Mouse (Mus musculus): ENCODE measurements at regions not wholly inside any gene's neighbourhood (a gene's known extent, or its start where the extent isn't known, plus 50 kb on each side); places are given as distances from the start of the nearest gene placed in this dataset.

DNA sequence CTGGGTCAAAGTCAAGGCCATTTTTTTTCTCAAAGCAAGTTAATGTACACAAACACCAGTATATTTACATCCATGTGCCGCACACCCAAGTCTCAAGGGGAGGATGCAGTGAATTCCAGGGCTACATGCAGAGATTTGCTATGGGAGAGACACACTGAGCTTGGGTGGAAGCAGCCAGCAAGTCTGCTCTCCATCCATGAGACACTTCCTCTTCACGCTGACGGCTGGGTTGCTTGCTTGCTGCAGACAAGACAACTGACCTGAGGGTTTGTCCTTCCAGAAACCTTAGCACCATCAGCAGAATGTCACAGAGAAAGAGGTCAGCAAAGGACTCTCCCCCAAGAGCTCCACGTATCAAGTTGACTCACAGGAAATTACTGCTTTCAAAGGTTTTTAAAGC is 169.3 kb upstream of the 4933402D24Rik start:
- TF ChIP-seq HCFC1 (IDR thresholded peaks at IDR 0.05; ENCODE audit: borderline replicate concordance, insufficient read depth, low read length): no peak
- TF ChIP-seq MAFK (IDR thresholded peaks at IDR 0.05; ENCODE audit: insufficient read depth, low read depth, low read length): no peak
- no peak for TF ChIP-seq ZC3H11A (IDR thresholded peaks at IDR 0.05; ENCODE audit: borderline replicate concordance, low read depth, low read length)
- no peak for TF ChIP-seq CHD2 (IDR thresholded peaks at IDR 0.05; ENCODE audit: low read depth, low read length)
- no peak for TF ChIP-seq ZNF384 (IDR thresholded peaks at IDR 0.05; ENCODE audit: low read depth, low read length)
- no peak overlapping the region for H3K9ac ChIP-seq (ENCODE audit: insufficient read depth, low read depth, low read length, poor library complexity, severe bottlenecking)
- in situ Hi-C loops (cut with MboI; ENCODE audit: low sequenced_read_pairs in 2 of 2, unreplicated experiment in 2 of 2): no loop called here
- no peak overlapping the region for H3K27ac ChIP-seq (ENCODE audit: insufficient read depth, low read depth, low read length, poor library complexity, severe bottlenecking)
- no peaks in the 10 kb centered on the region for H3K9me3 ChIP-seq (ENCODE audit: control insufficient read depth, insufficient read depth, low read depth, low read length)
- no peaks in the 10 kb centered on the region for H3K36me3 ChIP-seq (ENCODE audit: control insufficient read depth, insufficient read depth, low read length, poor library complexity, severe bottlenecking)
- DNase-seq (ENCODE audit: low read depth, low spot score): no peak
- H3K4me1 ChIP-seq (ENCODE audit: control insufficient read depth in 2 of 2, insufficient read depth in 2 of 2, low read length in 2 of 2, poor library complexity in 1 of 2): no peaks in the 10 kb centered on the region
- H3K4me3 ChIP-seq (ENCODE audit: insufficient read depth in 1 of 2, low read depth in 1 of 2, low read length in 2 of 2, poor library complexity in 1 of 2, severe bottlenecking in 1 of 2): no peak overlapping the region

DNA sequence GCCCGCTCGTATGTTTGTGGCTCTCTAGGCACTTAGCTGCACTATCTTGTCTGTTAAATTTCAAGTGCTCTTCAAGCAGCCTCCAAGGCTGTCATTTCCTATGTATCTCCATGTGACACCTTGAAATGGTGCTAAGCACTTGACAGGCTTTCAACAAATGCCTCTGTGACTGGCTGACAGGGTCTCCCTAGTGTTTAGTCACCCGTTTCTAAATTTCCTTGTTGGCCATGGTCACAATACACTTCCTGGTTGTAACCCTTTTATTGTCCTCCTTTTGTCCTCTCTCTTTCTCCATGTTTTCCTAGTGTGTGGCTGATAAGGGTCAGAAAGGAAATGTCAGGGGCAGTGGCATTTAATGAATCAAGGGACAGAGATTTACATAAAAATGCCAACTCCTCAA is 168.4 kb upstream of the 4933402D24Rik start:
- H3K4me3 ChIP-seq (ENCODE audit: insufficient read depth in 1 of 2, low read depth in 1 of 2, low read length in 2 of 2, poor library complexity in 1 of 2, severe bottlenecking in 1 of 2): no peak overlapping the region
- no peak for DNase-seq (ENCODE audit: low read depth, low spot score)
- in situ Hi-C loops (cut with MboI; ENCODE audit: low sequenced_read_pairs in 2 of 2, unreplicated experiment in 2 of 2): no loop called here
- no peaks in the 10 kb centered on the region for H3K36me3 ChIP-seq (ENCODE audit: control insufficient read depth, insufficient read depth, low read length, poor library complexity, severe bottlenecking)
- H3K27ac ChIP-seq (ENCODE audit: insufficient read depth, low read depth, low read length, poor library complexity, severe bottlenecking): no peak overlapping the region
- H3K4me1 ChIP-seq (ENCODE audit: control insufficient read depth in 2 of 2, insufficient read depth in 2 of 2, low read length in 2 of 2, poor library complexity in 1 of 2): no peaks in the 10 kb centered on the region
- TF ChIP-seq ZNF384 (IDR thresholded peaks at IDR 0.05; ENCODE audit: low read depth, low read length): no peak
- no peak overlapping the region for H3K9ac ChIP-seq (ENCODE audit: insufficient read depth, low read depth, low read length, poor library complexity, severe bottlenecking)
- H3K9me3 ChIP-seq (ENCODE audit: control insufficient read depth, insufficient read depth, low read depth, low read length): no peaks in the 10 kb centered on the region

DNA sequence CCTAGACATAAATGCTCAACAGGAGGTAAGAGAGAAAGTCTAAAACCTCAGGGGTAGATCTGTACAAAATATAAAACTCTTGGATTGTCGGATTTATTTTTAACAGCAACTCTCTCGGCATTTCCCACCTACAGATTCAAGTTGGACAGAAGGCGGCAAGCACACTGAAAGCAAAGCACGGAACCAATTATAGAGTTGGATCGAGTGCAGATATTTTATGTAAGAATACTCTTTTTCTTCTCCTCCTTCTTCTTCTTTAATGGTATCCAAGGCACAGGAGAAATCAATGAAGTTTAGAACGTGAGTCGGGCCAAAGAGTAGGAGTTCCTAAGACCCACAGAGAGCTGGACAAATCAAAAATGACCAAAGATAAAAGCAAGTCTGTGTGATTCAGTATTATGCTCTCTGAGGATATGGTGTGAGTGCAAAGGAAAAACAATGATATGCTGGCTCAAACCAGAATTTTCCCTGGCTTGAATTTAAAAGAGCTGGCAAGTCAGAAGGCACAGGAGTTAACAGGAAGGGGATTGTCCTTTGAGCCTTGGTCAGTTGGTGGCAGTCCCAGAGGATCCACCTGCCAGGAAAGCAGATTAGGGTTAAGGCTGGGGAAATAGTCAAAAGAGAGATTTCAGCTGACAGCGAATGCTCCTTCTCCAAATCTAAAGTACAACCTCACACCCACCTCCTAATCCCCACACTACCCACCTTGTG is 165.7 kb upstream of the 4933402D24Rik start:
- DNase-seq (ENCODE audit: low read depth, low spot score): no peak
- in situ Hi-C loops (cut with MboI; ENCODE audit: low sequenced_read_pairs in 2 of 2, unreplicated experiment in 2 of 2): no loop called here
- Histone ChIP-seq H3K36me3 (ENCODE audit: control insufficient read depth, insufficient read depth, low read length, poor library complexity, severe bottlenecking) (no peaks in the 10 kb centered on the region), H3K4me1 (ENCODE audit: control insufficient read depth in 2 of 2, insufficient read depth in 2 of 2, low read length in 2 of 2, poor library complexity in 1 of 2) (no peaks in the 10 kb centered on the region), H3K27ac (ENCODE audit: insufficient read depth, low read depth, low read length, poor library complexity, severe bottlenecking) (no peak overlapping the region), H3K9me3 (ENCODE audit: control insufficient read depth, insufficient read depth, low read depth, low read length) (no peaks in the 10 kb centered on the region), H3K4me3 (ENCODE audit: insufficient read depth in 1 of 2, low read depth in 1 of 2, low read length in 2 of 2, poor library complexity in 1 of 2, severe bottlenecking in 1 of 2) (no peak overlapping the region), H3K9ac (ENCODE audit: insufficient read depth, low read depth, low read length, poor library complexity, severe bottlenecking) (no peak overlapping the region)
- no peak for TF ChIP-seq HCFC1 (IDR thresholded peaks at IDR 0.05; ENCODE audit: borderline replicate concordance, insufficient read depth, low read length)

DNA sequence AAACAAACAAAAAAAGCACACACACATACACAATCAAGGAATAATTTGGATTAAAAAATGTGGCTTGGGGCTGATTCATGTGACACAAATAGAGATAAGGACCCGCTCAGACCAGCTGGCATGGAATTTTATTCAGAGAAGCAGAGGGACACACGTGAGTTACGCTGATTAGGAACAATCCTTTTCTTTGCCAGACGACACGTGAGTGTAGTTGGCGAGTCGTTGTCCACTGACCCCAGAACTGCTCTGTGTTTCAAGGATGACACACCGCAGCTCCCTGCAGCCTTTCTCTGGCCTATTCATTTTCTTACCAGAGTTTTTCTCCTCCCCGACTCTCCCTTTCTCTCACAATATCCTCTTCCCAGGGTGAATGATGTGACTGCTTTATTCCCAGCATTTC is 163.4 kb upstream of the 4933402D24Rik start:
- no peaks in the 10 kb centered on the region for H3K9me3 ChIP-seq (ENCODE audit: control insufficient read depth, insufficient read depth, low read depth, low read length)
- H3K4me3 ChIP-seq (ENCODE audit: insufficient read depth in 1 of 2, low read depth in 1 of 2, low read length in 2 of 2, poor library complexity in 1 of 2, severe bottlenecking in 1 of 2): no peak overlapping the region
- no peak overlapping the region for H3K27ac ChIP-seq (ENCODE audit: insufficient read depth, low read depth, low read length, poor library complexity, severe bottlenecking)
- no peaks in the 10 kb centered on the region for H3K4me1 ChIP-seq (ENCODE audit: control insufficient read depth in 2 of 2, insufficient read depth in 2 of 2, low read length in 2 of 2, poor library complexity in 1 of 2)
- TF ChIP-seq MAFK (IDR thresholded peaks at IDR 0.05; ENCODE audit: insufficient read depth, low read depth, low read length) (no peak), ZC3H11A (IDR thresholded peaks at IDR 0.05; ENCODE audit: borderline replicate concordance, low read depth, low read length) (no peak), CHD2 (IDR thresholded peaks at IDR 0.05; ENCODE audit: low read depth, low read length) (no peak), ZNF384 (IDR thresholded peaks at IDR 0.05; ENCODE audit: low read depth, low read length) (no peak), HCFC1 (IDR thresholded peaks at IDR 0.05; ENCODE audit: borderline replicate concordance, insufficient read depth, low read length) (no peak)
- H3K9ac ChIP-seq (ENCODE audit: insufficient read depth, low read depth, low read length, poor library complexity, severe bottlenecking): no peak overlapping the region
- in situ Hi-C loops (cut with MboI; ENCODE audit: low sequenced_read_pairs in 2 of 2, unreplicated experiment in 2 of 2): no loop called here
- no peaks in the 10 kb centered on the region for H3K36me3 ChIP-seq (ENCODE audit: control insufficient read depth, insufficient read depth, low read length, poor library complexity, severe bottlenecking)
- no peak for DNase-seq (ENCODE audit: low read depth, low spot score)

DNA sequence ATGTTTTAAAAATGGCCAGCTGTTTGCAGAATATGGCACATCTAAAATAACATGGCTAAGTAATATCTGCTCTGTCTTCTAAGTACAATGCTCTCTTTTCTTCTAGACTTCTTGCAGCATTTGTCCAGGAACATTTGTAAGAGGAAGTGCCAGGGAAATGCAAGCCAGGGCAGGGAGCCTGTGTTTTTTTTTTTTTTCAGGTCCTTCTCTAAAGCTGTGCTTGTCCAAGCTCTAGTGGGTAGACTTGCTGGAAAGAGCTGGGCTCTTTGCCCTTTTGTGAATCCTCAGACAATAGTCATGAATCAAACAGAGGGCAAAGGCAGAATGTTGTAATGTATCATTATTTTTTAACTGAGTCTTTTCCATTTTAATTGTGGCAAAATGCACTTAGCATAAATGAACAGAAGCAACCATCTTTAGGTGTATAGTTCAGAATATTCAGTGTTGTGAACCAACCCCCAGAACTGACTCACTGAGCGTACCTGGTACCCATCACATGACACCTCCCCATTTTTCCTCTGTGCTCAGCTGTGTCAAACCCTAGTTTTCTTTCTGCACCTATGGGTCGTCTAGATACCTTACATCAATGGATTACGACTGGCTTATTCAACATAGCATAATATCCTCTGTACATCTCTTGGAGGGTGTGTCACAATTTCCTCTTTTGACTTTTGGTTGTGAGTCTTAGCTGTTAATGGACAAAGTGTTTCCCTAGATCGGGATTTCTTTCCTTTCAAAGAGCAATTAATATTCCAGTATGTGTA is 160.5 kb upstream of the 4933402D24Rik start:
- no peak for TF ChIP-seq HCFC1 (IDR thresholded peaks at IDR 0.05; ENCODE audit: borderline replicate concordance, insufficient read depth, low read length)
- no peak for TF ChIP-seq CHD2 (IDR thresholded peaks at IDR 0.05; ENCODE audit: low read depth, low read length)
- no peak for TF ChIP-seq ZC3H11A (IDR thresholded peaks at IDR 0.05; ENCODE audit: borderline replicate concordance, low read depth, low read length)
- TF ChIP-seq MAFK (IDR thresholded peaks at IDR 0.05; ENCODE audit: insufficient read depth, low read depth, low read length): no peak
- TF ChIP-seq ZNF384 (IDR thresholded peaks at IDR 0.05; ENCODE audit: low read depth, low read length): no peak
- H3K36me3 ChIP-seq (ENCODE audit: control insufficient read depth, insufficient read depth, low read length, poor library complexity, severe bottlenecking): no peaks in the 10 kb centered on the region
- H3K9me3 ChIP-seq (ENCODE audit: control insufficient read depth, insufficient read depth, low read depth, low read length): no peaks in the 10 kb centered on the region
- no peak overlapping the region for H3K4me3 ChIP-seq (ENCODE audit: insufficient read depth in 1 of 2, low read depth in 1 of 2, low read length in 2 of 2, poor library complexity in 1 of 2, severe bottlenecking in 1 of 2)
- no peaks in the 10 kb centered on the region for H3K4me1 ChIP-seq (ENCODE audit: control insufficient read depth in 2 of 2, insufficient read depth in 2 of 2, low read length in 2 of 2, poor library complexity in 1 of 2)
- DNase-seq (ENCODE audit: low read depth, low spot score): no peak
- no peak overlapping the region for H3K27ac ChIP-seq (ENCODE audit: insufficient read depth, low read depth, low read length, poor library complexity, severe bottlenecking)
- in situ Hi-C loops (cut with MboI; ENCODE audit: low sequenced_read_pairs in 2 of 2, unreplicated experiment in 2 of 2): no loop called here
- no peak overlapping the region for H3K9ac ChIP-seq (ENCODE audit: insufficient read depth, low read depth, low read length, poor library complexity, severe bottlenecking)

Data from ES-E14 (cell line).